Mouse (Mus musculus): ENCODE results near the gene Dbndd1.
"Not testable (repeated sequence)": the region's sequence is repeated elsewhere in the genome, so short reads cannot be mapped to it uniquely, and the experiment has no call there.

Dbndd1 gene

GRCm38 (mm10) chr8:123514781-123515539, at the start of gene Dbndd1:
TSS of gene Dbndd1 (minus strand) at chr8:123515463.
- DNase-seq (ENCODE audit: low read depth) = no peak

- DNase-seq (ENCODE audit: low read depth) = not testable (repeated sequence)
These were observed 49.0 kb upstream of the Dbndd1 start for GRCm38 (mm10) chr8:123564221-123564620.

- DNase-seq (ENCODE audit: low read depth) = not testable (repeated sequence)
These were observed 22.4 kb upstream of the Dbndd1 start for GRCm38 (mm10) chr8:123537641-123538040.

- DNase-seq (ENCODE audit: low read depth) = no peak
These were observed 21.7 kb upstream of the Dbndd1 start for GRCm38 (mm10) chr8:123536990-123537380.

GRCm38 (mm10) chr8:123536242-123536989, 21.2 kb upstream of the Dbndd1 start:
- DNase-seq (ENCODE audit: low read depth) = no peak

- no peak for DNase-seq (ENCODE audit: low read depth)
These were observed 12.6 kb upstream of the Dbndd1 start for GRCm38 (mm10) chr8:123527720-123528489.

GRCm38 (mm10) chr8:123520048-123520447, 4.8 kb upstream of the Dbndd1 start:
- not testable (repeated sequence) for DNase-seq (ENCODE audit: low read depth)

- DNase-seq (ENCODE audit: low read depth) = peak; percentile 84
These were observed 3.4 kb upstream of the Dbndd1 start, which contains the start of gene Gas8 for GRCm38 (mm10) chr8:123518667-123519066. TSS of gene Gas8 (plus strand) at chr8:123518834.

- DNase-seq (ENCODE audit: low read depth) = no peak
These were observed 2.9 kb upstream of the Dbndd1 start for GRCm38 (mm10) chr8:123518172-123518571.

- no peak for DNase-seq (ENCODE audit: low read depth)
These were observed 1.3 kb upstream of the Dbndd1 start for GRCm38 (mm10) chr8:123516596-123516995.

- no peak for DNase-seq (ENCODE audit: low read depth)
These were observed 256 bp upstream of the Dbndd1 start for GRCm38 (mm10) chr8:123515540-123515897.

- no peak for DNase-seq (ENCODE audit: low read depth)
These were observed 1.1 kb downstream of the Dbndd1 start for GRCm38 (mm10) chr8:123514136-123514535.

GRCm38 (mm10) chr8:123510819-123511218, 4.4 kb downstream of the Dbndd1 start:
- no peak for DNase-seq (ENCODE audit: low read depth)

GRCm38 (mm10) chr8:123507153-123507552, 8.1 kb downstream of the Dbndd1 start:
- no peak for DNase-seq (ENCODE audit: low read depth)

- no peak for DNase-seq (ENCODE audit: low read depth)
These were observed 9.6 kb downstream of the Dbndd1 start for GRCm38 (mm10) chr8:123505695-123506094.

GRCm38 (mm10) chr8:123505267-123505666, 10.0 kb downstream of the Dbndd1 start:
- DNase-seq (ENCODE audit: low read depth) = no peak

- DNase-seq (ENCODE audit: low read depth) = no peak
These were observed 10.6 kb downstream of the Dbndd1 start for GRCm38 (mm10) chr8:123504591-123505195.

- DNase-seq (ENCODE audit: low read depth) = no peak
These were observed 11.3 kb downstream of the Dbndd1 start for GRCm38 (mm10) chr8:123503801-123504467.

- DNase-seq (ENCODE audit: low read depth) = no peak
These were observed 13.1 kb downstream of the Dbndd1 start for GRCm38 (mm10) chr8:123502192-123502591.

GRCm38 (mm10) chr8:123499556-123499955, 15.7 kb downstream of the Dbndd1 start:
- DNase-seq (ENCODE audit: low read depth) = no peak

GRCm38 (mm10) chr8:123498963-123499362, 16.3 kb downstream of the Dbndd1 start:
- peak; percentile 20 for DNase-seq (ENCODE audit: low read depth)
